Mouse (Mus musculus): ENCODE measurements around the gene Rbl2. TPM values are rescaled to one million over a fixed set of nuclear protein-coding genes. Genes with fewer than 3 reads are reported as not detected.

Gene Rbl2
- polyA plus RNA-seq, 1 experiment from 2014 or later: 19.4 TPM

DNA sequence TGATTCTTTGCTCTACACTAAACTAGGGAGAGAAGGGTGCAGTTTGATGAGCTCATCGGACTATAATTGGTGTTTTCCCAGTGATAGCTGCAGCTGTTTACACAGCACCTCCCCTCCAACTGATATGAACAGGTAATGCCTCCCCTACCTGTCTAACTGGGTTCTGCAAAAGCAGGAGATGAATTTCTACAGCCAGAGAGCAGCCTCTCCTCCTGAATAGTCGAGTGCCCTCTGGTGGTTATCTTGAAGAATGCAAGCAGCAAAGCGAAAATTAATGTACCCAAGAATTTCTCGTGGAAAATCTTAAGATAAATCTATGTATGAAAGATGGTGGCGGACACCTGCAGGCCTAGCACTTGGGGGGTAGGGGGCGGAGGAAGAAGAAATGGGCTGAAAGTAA, 77.9 kb downstream of the Rbl2 start:
- WGBS: 13% methylated on average over 6 of the region's 6 CpGs
- H3K4me3 ChIP-seq: no peak overlapping the region
- no peak for ATAC-seq (ENCODE audit: low FRiP score, low read depth)
- H3K9ac ChIP-seq: no peak overlapping the region
- H3K27me3 ChIP-seq (replicated peaks): no peaks in the 10 kb centered on the region
- no peaks in the 10 kb centered on the region for H3K4me1 ChIP-seq
- H3K9me3 ChIP-seq: peaks cover 5% of the 10 kb centered on the region; the same call in 1 of the 2 replicates
- no peak overlapping the region for H3K4me2 ChIP-seq (replicated peaks)
- H3K36me3 ChIP-seq: no peaks in the 10 kb centered on the region
- no peak overlapping the region for H3K27ac ChIP-seq

DNA sequence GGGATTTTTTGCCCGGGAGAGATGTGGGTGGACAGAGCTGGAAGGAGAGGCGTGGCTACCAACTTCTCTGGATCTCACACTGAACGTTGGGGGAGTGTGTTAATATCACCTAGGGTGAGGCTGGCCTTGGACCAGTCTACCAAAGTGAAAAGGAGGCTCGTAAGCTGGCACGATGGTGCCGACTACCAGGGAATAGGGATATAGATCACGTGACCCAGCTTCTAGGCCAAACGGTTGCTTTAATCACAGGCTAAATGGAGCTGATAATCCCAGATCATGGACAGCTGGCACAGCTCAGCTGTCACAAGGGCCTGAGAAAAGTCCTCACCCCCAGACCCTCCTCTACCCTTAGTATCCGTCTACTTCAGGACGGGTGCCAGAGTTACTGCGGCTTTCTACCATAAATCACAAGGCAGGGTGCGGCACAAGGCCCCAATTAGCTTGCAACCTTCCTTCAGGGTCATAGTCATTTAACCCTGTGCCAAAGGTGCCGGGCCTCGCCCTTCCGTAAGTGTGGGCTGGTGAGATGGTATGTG, 78.9 kb downstream of the Rbl2 start:
- H3K4me2 ChIP-seq (replicated peaks): no peak overlapping the region
- no peak for ATAC-seq (ENCODE audit: low FRiP score, low read depth)
- no peak overlapping the region for H3K4me3 ChIP-seq
- H3K27ac ChIP-seq: no peak overlapping the region
- H3K4me1 ChIP-seq: no peaks in the 10 kb centered on the region
- H3K27me3 ChIP-seq (replicated peaks): no peaks in the 10 kb centered on the region
- no peak overlapping the region for H3K9ac ChIP-seq
- 73% methylated on average over 15 of the region's 15 CpGs for WGBS
- peaks cover 5% of the 10 kb centered on the region; the same call in 1 of the 2 replicates for H3K9me3 ChIP-seq
- H3K36me3 ChIP-seq: no peaks in the 10 kb centered on the region

DNA sequence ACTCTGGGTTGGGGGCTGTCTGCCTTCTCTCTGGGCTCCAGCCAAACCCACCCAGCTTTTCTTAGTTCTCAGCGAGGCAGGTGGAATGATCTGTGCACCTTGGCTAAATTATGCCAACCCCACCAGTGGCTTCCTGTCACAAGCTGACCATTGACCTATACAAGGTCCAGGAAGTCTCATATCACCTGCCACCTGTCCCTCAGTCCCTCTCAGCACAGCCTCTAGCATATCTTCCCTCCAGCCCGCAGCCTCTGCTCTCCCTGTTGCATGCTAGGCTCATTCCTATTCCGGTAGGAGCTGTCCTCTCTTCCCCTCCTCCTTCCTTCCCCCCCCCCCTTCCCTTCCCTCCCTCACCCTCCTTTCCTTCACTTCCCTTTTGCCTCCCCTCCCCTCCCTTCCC, 79.4 kb downstream of the Rbl2 start:
- no peaks in the 10 kb centered on the region for H3K4me1 ChIP-seq
- no peak for ATAC-seq (ENCODE audit: low FRiP score, low read depth)
- no peak overlapping the region for H3K4me2 ChIP-seq (replicated peaks)
- no peak overlapping the region for H3K9ac ChIP-seq
- H3K4me3 ChIP-seq: no peak overlapping the region
- peaks cover 5% of the 10 kb centered on the region; the same call in 1 of the 2 replicates for H3K9me3 ChIP-seq
- no peaks in the 10 kb centered on the region for H3K36me3 ChIP-seq
- no peak overlapping the region for H3K27ac ChIP-seq
- WGBS: 79% methylated on average over 3 of the region's 3 CpGs
- no peaks in the 10 kb centered on the region for H3K27me3 ChIP-seq (replicated peaks)

DNA sequence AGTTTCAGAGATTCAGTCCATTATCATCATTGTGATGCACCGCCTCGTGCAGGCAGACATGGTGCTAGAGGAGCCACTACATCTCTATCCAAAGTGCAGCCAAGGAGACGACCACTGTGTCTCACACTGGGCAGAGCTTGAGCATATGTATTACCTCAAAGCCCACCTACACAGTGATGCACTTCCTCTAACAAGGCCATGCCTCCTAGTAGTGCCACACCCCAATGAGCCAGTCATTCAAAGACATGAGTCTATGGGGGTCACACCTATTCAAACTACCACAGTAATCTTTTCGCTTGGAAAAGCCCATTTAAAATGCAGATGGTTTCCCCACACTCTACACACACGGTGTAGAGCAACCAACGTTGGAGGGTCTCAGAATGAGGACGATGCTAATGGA, 81.7 kb downstream of the Rbl2 start:
- Histone ChIP-seq H3K4me3 (no peak overlapping the region), H3K27me3 (replicated peaks) (no peaks in the 10 kb centered on the region), H3K4me1 (no peaks in the 10 kb centered on the region), H3K27ac (no peak overlapping the region), H3K4me2 (replicated peaks) (no peak overlapping the region), H3K9ac (no peak overlapping the region), H3K36me3 (no peaks in the 10 kb centered on the region), H3K9me3 (peaks cover 5% of the 10 kb centered on the region; the same call in 1 of the 2 replicates)
- WGBS: 89% methylated on average over 7 of the region's 7 CpGs
- no peak for ATAC-seq (ENCODE audit: low FRiP score, low read depth)

- H3K27me3 ChIP-seq (replicated peaks): no peaks in the 10 kb centered on the region
- WGBS: 77% methylated on average over 3 of the region's 3 CpGs
- no peaks in the 10 kb centered on the region for H3K4me1 ChIP-seq
- no peak overlapping the region for H3K4me3 ChIP-seq
- no peak overlapping the region for H3K4me2 ChIP-seq (replicated peaks)
- no peaks in the 10 kb centered on the region for H3K36me3 ChIP-seq
- H3K9ac ChIP-seq: no peak overlapping the region
- no peak for ATAC-seq (ENCODE audit: low FRiP score, low read depth)
- H3K9me3 ChIP-seq: peaks cover 5% of the 10 kb centered on the region; the same call in 1 of the 2 replicates
- H3K27ac ChIP-seq: no peak overlapping the region
Observed at GRCm38 (mm10) chr8:91153831-91154230, 84.0 kb downstream of the Rbl2 start.

- Histone ChIP-seq H3K36me3 (no peaks in the 10 kb centered on the region), H3K9ac (no peak overlapping the region), H3K4me3 (no peak overlapping the region), H3K4me1 (peaks cover under 1% of the 10 kb centered on the region), H3K9me3 (peaks cover 5% of the 10 kb centered on the region; the same call in 1 of the 2 replicates), H3K27me3 (replicated peaks) (no peaks in the 10 kb centered on the region), H3K4me2 (replicated peaks) (no peak overlapping the region), H3K27ac (no peak overlapping the region)
- ATAC-seq (ENCODE audit: low FRiP score, low read depth): no peak
- 47% methylated on average over 6 of the region's 6 CpGs for WGBS
Observed at GRCm38 (mm10) chr8:91154564-91154963, 84.7 kb downstream of the Rbl2 start.

DNA sequence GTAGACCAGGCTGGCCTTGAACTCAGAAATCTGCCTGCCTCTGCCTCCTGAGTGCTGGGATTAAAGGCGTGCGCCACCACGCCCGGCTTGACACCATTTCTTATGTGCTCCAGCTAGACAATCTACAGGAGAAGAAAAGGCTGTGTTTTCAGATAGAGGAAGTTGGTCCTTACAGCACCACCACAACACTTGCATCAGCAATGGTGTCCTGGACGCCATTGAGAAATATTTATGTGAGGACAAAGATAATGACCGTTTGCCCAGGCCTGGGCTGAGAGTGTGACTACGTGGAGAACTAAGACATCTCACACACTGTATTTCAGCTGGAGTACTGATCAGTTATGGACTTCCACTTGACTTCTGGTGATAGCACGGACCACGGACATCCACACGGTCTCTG, 88.8 kb downstream of the Rbl2 start:
- no peak for ATAC-seq (ENCODE audit: low FRiP score, low read depth)
- Histone ChIP-seq H3K27ac (no peak overlapping the region), H3K4me3 (no peak overlapping the region), H3K27me3 (replicated peaks) (no peaks in the 10 kb centered on the region), H3K9me3 (no peaks in the 10 kb centered on the region), H3K4me2 (replicated peaks) (no peak overlapping the region), H3K4me1 (peaks cover 6% of the 10 kb centered on the region), H3K36me3 (no peaks in the 10 kb centered on the region), H3K9ac (no peak overlapping the region)
- 91% methylated on average over 10 of the region's 10 CpGs for WGBS

DNA sequence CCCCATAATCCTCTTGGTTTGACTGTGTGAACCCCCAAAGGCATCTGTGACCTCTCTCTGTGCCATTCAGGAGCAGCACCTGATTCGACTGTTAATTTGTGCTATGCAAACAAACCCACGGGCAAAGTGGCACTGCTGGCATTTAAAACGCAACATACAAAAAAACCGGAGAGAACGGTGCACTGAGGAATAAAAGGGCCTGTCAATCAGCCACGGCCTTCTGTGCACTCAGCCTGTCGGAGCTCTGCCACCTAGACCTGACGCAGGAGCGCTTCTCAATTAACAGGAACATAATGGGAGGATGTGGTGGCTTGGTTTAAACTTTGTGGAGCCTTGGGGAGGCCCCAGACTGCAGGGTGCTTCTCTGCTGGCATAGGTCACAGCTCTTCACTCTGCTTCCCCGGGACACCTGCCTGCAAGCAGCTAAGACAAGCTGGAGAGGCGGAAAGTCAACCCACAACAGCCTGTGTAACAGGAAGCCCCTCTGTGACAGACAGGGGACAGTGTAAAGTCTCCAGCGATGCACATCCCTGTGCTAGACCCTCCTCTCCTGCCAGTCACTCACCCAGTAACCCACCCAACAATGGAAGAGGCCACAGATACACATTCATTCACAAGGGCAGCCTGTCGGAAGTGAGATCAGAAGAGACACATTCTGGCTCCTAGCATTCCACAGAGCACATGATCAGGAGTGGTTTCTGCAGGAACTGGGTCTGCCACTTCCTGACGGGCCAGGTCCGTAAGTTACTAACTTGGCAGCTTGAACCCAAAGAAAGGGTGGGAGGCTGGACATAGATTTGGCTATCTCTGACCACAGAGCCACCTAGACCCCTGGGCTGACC, 90.3 kb downstream of the Rbl2 start:
- no peaks in the 10 kb centered on the region for H3K36me3 ChIP-seq
- peaks cover 6% of the 10 kb centered on the region for H3K4me1 ChIP-seq
- no peak overlapping the region for H3K4me3 ChIP-seq
- no peak overlapping the region for H3K4me2 ChIP-seq (replicated peaks)
- 0 out of 2 replicates have a peak, but pooled peaks cover 4% of the 10 kb centered on the region for H3K9me3 ChIP-seq
- H3K27me3 ChIP-seq (replicated peaks): no peaks in the 10 kb centered on the region
- 59% methylated on average over 15 of the region's 15 CpGs for WGBS
- no peak for ATAC-seq (ENCODE audit: low FRiP score, low read depth)
- no peak overlapping the region for H3K9ac ChIP-seq
- H3K27ac ChIP-seq: no peak overlapping the region

DNA sequence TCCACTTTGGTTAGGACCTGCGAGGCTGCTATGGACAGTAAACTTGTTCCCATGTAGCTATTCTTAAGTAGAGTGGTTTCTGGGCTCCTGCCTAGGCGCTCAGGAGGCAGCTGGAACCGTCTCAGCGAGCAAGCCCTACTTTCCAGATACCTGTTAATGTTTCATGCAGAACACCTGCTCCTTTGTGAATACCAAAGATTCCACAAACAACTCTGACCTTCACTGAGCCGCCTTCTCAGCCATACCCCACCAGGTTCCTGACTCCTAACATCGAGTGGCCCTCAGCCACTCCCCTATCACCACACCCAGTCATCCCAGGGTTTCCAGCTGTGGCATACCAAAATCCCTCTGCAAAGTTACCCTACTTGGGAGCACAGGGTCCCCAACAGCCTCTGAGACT, 100.3 kb downstream of the Rbl2 start:
- H3K27me3 ChIP-seq (replicated peaks): no peaks in the 10 kb centered on the region; the same call in 1 of the 2 replicates
- no peak for ATAC-seq (ENCODE audit: low FRiP score, low read depth)
- H3K4me3 ChIP-seq: no peak overlapping the region
- no peak overlapping the region for H3K4me2 ChIP-seq (replicated peaks)
- no peak overlapping the region for H3K9ac ChIP-seq
- H3K4me1 ChIP-seq: peaks cover 18% of the 10 kb centered on the region
- 82% methylated on average over 6 of the region's 6 CpGs for WGBS
- no peak overlapping the region for H3K27ac ChIP-seq
- H3K36me3 ChIP-seq: no peaks in the 10 kb centered on the region
- H3K9me3 ChIP-seq: 0 out of 2 replicates have a peak, but pooled peaks cover 2% of the 10 kb centered on the region

DNA sequence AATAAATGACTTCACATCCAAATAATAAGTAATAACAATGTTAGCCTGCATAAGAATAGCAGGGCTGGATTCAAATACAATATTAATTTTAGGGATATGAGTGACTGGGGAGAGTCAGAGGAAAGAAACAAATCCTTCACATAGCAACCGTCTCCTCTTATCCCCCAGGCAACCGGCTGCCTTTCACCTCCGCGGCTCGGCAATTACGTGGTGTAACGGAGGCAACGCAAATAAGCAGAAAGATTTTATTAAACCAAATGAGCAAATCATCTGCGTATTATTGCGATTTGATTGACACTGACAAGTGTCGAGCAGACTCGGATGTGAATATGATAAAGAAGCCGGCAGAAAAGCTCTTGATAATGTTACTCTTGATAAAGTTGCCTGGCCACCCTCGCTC, 101.1 kb downstream of the Rbl2 start:
- no peak for ATAC-seq (ENCODE audit: low FRiP score, low read depth)
- no peak overlapping the region for H3K4me3 ChIP-seq

DNA sequence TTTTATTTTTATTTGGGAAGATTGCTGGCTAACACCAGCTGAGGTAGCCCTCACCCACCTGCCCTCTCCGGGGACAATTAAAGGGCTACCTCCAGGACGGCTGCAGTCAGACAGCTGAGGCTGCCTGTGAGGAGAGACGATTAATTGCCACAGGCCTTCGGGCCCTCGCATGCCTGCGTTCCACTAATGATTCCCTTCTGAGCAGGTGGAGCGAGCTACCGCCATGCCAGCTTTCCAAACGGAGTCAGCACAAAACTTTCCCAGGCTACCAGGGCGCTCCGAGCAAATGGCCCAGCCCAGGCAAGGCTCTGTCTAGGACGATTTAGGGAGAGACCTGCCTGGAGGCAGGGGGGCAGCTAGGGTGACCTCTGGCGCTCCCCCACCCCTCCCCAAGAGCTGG, 101.7 kb downstream of the Rbl2 start:
- peaks cover 18% of the 10 kb centered on the region for H3K4me1 ChIP-seq
- 25% methylated on average over 13 of the region's 13 CpGs for WGBS
- H3K4me3 ChIP-seq: no peak overlapping the region
- ATAC-seq (ENCODE audit: low FRiP score, low read depth): peak; percentile 85
- no peaks in the 10 kb centered on the region for H3K36me3 ChIP-seq
- H3K9me3 ChIP-seq: no peaks in the 10 kb centered on the region
- no peak overlapping the region for H3K9ac ChIP-seq
- H3K27me3 ChIP-seq (replicated peaks): no peaks in the 10 kb centered on the region; the same call in 1 of the 2 replicates
- peak overlapping the region; percentile 46 for H3K4me2 ChIP-seq (replicated peaks)
- no peak overlapping the region for H3K27ac ChIP-seq

More for the DNA sequence above, 101.1 kb downstream of the Rbl2 start:
- H3K4me2 ChIP-seq (replicated peaks): peak overlapping the region; percentile 46
- H3K4me1 ChIP-seq: peaks cover 18% of the 10 kb centered on the region
- 36% methylated on average over 14 of the region's 14 CpGs for WGBS
- H3K27me3 ChIP-seq (replicated peaks): no peaks in the 10 kb centered on the region; the same call in 1 of the 2 replicates
- no peak overlapping the region for H3K27ac ChIP-seq
- H3K9ac ChIP-seq: no peak overlapping the region
- no peaks in the 10 kb centered on the region for H3K9me3 ChIP-seq
- H3K36me3 ChIP-seq: no peaks in the 10 kb centered on the region
